Mouse (Mus musculus): Measurements from ENCODE around the gene Cdc42ep4.

- TF ChIP-seq POLR2A (IDR thresholded peaks at IDR 0.05; ENCODE audit: borderline replicate concordance, extremely low read depth, insufficient read depth, insufficient read length, poor library complexity, severe bottlenecking) (no peak), CTCF (IDR thresholded peaks at IDR 0.05; ENCODE audit: borderline replicate concordance, extremely low read depth, insufficient read depth, insufficient read length) (no peak)
Measured at GRCm38 (mm10) chr11:113710257-113710777, 41.4 kb downstream of the Cdc42ep4 start.
